Mouse (Mus musculus) gastrocnemius, adult 8-10 months (tissue): ENCODE data around the gene Vps11. TPM values are rescaled to one million over a fixed set of nuclear protein-coding genes. Genes with fewer than 3 reads are reported as not detected.
"Not testable (repeated sequence)": the region's sequence is repeated elsewhere in the genome, so short reads cannot be mapped to it uniquely, and the experiment has no call there.

ENCODE experiments used
- DNase-seq, 2 experiments: peaks; one replicate each; pipeline ENCODE4 v3.0.0; 2022; ENCODE audit warnings: low spot score in 2 of 2
- total RNA-seq, 4 experiments: library from RNA; stranded (reverse); gene quantifications; 2 replicates each; pipeline ENCODE4 v1.2.4; 2022

Vps11 gene
- total RNA-seq, 4 experiments from 2014 or later = 17.6 to 19.0 (median 18.3) TPM

GRCm38 (mm10) chr9:44377335-44377734 lies 15.9 kb upstream of the Vps11 start:
- not testable (repeated sequence) for DNase-seq

DNA sequence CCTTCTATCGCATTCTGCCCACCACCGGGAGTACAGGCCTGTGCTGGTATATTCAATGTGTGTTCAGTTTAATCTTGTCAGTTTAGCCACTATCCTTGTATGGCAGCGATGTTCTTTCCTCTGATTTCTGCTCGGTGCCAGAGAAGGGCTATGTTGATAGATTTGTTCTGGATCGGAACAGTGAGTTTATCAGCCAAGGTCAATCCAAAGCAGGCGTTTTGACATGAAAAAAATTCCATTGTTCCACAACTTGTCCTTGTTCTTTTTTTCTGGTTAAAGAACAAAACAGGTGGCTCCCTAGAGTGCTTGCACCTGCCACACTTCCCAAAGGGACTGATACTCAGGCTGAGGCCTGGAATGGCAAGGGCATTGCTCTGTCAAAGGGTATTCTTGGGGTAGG lies 14.7 kb upstream of the Vps11 start:
- DNase-seq = no peak

DNA sequence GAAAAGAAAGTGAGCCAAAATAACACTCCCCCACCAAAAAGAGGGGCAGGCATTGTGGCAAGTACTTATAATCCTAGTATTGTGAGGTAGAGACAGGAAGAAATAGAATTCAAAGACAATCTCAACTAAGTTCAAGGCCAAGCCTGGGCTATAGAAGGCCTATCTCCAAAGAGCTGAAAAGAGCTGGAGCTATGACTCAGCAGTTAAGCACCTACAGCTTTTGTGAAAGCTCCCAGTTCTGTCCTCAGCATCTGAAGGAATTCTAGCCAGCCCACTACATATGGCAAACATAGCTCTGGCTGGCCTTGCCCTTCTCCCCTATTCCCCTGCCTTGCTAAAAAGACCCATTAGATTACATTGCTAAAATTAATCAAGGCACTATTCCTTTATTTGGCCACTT lies 11.9 kb upstream of the Vps11 start:
- DNase-seq = no peak

- no peak for DNase-seq
Observed at GRCm38 (mm10) chr9:44364480-44364879, 3.0 kb upstream of the Vps11 start.

DNA sequence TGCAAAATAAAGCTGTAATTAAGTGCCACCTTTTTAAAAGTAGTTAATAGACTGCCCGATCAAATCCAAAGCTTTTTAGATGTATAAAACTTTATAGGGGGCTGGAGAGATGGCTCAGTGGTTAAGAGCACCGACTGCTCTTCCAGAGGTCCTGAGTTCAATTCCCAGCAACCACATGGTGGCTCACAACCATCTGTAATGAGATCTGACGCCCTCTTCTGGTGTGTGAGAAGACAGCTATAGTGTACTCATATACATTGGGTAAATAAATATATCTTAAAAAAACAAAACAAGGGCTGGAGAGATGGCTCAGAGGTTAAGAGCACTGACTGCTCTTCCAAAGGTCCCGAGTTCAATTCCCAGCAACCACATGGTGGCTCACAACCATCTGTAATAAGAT lies 461 bp upstream of the Vps11 start:
- not testable (repeated sequence) for DNase-seq

GRCm38 (mm10) chr9:44357207-44357606 lies 4.3 kb downstream of the Vps11 start:
- DNase-seq = no peak

DNA sequence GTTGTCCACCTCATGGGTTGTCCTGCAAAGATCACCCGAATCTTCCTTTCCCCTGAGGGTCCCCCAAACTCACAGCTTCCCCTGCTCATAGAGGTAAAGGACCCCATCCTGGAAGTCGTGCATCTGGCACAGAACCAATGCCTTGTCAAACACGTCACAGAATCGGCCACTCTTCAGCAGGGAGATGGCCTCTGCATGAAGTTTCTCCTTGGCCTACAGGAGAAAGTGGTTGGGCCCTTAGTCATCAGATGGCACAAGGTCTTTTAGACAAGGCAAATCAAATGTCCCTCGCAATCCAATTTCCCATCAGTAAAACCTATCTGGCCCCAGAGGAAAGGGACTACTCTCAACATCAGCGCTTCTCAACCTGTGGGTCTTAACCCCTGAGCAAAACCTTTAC lies 8.3 kb downstream of the Vps11 start:
- DNase-seq = no peak

GRCm38 (mm10) chr9:44352337-44352736 lies 9.1 kb downstream of the Vps11 start:
- no peak for DNase-seq

GRCm38 (mm10) chr9:44351396-44351795 lies 10.1 kb downstream of the Vps11 start:
- no peak for DNase-seq

DNA sequence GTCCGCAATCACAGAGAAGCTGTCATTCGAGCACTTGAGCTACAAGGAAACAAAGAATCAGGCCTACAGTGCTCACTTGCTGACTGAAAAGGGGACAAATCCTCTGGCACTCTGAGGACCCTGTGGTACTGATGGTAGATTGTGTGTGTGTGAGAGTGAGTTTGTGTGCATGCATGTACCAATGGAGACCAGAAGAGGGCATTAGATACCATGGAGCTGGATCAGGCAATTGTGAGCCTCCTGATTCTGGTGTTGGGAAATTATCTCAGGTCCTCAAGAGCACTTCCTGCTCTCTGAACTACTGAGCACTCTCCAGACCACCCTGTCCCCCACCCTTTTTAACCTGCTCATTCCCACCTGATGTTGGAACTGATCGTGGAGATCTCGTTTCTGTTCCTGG lies 12.9 kb downstream of the Vps11 start:
- DNase-seq = no peak

DNA sequence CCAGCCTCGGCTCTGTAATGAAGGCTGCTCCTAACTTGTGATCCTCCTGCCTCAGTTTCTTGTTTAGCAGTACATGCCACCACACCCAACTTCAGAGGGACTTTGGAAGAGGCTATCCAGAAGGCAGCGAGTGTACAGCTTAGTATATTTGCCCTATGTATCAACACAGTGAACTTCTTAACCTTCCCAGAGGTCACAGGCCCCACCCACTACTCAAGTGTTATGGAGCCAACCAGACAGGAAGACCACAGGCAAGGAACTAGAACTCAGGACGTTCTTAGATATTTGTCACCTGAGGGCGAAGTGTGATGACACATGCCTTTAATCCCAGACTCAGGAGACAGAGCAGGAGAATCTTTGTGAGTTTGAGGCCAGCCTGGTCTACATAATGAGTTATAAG lies 13.8 kb downstream of the Vps11 start:
- DNase-seq = no peak

GRCm38 (mm10) chr9:44347166-44347565 lies 14.3 kb downstream of the Vps11 start:
- DNase-seq = no peak

- no peak for DNase-seq
Observed at GRCm38 (mm10) chr9:44345570-44346433, 15.7 kb downstream of the Vps11 start.

DNA sequence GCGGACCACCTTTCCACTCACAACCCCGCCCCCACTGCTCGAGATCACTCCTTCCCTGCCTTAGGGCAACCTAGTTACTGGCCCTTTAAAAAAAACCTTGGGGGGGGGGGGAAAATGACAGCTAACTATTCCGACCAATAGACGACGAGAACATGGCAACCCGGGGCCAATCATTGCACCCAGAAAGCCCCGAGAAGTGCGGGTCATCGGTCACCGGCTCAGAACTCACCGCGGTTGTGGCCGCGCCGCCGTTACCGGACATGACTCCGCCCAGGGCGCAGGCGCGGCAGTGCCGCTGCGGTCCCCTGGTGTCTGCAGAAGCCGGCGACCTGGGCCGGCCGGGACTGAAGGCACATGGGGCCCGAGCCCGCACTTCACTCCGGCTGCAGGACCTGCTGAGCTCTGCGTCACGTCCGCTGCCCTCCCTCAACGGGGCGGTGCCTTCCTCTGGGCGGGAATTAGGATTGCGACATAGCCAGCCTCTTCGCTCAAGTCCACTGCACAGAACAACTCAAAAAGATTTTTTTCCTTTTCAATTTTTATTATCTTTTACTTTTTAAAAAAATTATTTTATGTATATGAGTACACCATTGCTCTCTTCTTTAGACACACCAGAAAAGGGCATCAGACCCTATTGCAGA lies 17.6 kb downstream of the Vps11 start, which contains the start of gene Hmbs:
Hmbs (minus strand) TSS at position 448 of the 641 bp plus-strand sequence.
- DNase-seq = peak; percentile 82 to 84

DNA sequence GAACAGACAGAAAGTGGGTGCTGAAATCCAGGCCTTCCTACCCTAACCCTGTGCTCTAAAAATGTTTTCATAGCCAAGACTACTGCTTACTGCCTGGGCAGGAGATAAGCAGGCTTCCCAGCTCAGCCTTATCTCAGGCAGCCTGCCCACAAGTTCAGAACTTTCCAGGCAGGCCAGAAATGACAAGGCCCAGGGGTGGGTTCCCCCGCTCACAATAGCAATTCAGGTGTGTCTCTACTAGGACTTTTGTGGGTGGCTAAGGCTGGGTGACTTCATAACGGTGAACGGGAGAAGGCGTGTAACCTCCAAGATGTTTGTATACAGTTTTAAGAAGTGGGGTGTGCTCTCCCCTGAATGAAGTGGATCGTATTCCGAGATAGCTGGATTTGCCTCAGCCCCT lies 18.2 kb downstream of the Vps11 start:
- no peak for DNase-seq

- DNase-seq = no peak
Observed at GRCm38 (mm10) chr9:44342605-44343004, 18.9 kb downstream of the Vps11 start.

DNA sequence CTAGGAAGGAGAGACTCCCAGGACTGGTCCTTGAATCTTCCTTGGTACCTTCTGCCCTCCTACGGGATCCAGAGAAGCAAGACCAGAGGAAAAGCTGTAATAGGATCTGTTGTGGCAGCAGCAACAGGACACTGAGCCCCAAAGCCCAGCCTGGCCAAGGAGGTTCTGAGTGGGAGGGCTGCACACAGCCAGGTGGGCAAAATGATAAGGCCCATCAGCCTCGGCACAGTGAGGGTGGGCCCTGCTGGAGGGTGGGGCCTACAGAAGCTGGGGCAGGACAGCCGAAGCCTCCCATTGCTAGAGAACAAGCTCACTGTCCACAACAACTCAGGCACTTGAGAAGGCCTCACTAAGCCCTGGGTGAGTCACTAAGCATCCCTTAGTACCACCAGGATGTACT lies 19.3 kb downstream of the Vps11 start:
- DNase-seq = no peak

GRCm38 (mm10) chr9:44341487-44341886 lies 20.0 kb downstream of the Vps11 start:
- no peak for DNase-seq

GRCm38 (mm10) chr9:44338574-44338973 lies 22.9 kb downstream of the Vps11 start:
- no peak for DNase-seq

GRCm38 (mm10) chr9:44337436-44338169 lies 23.9 kb downstream of the Vps11 start:
- no peak for DNase-seq

GRCm38 (mm10) chr9:44336964-44337363 lies 24.5 kb downstream of the Vps11 start:
- DNase-seq = no peak

DNA sequence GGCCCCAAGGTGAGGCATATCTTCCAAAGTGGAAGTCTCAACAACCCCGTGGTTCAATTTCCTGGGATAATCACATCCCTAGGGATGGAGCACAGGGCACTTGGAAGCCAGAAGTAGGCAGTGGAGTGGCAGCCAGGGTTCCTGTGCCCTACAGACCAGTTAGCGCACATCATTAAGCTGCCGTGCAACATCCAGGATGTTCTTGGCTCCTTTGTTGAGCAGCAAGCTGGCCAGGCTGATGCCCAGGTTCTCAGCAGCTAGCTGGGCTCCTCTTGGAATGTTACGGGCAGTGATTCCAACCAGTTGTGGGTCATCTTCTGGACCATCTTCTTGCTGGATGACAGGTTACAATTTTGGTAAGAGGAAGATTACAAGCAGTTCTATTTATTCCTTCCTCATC lies 25.0 kb downstream of the Vps11 start:
- DNase-seq = not testable (repeated sequence)
